Mouse (Mus musculus) liver, adult 2 months (tissue): ENCODE measurements around the gene Zbed5. TPM values are rescaled to one million over a fixed set of nuclear protein-coding genes. Genes with fewer than 3 reads are reported as not detected.

ENCODE experiments used
- DNase-seq: peaks from one replicate; pipeline ENCODE4 v3.0.0-alpha.2; 2011; ENCODE audit warnings: low read depth, low spot score; ENCODE audit errors: extremely low read depth
- H3K27ac ChIP-seq: fragments of 200-500 bp; replicated peaks from 2 replicates; pipeline ENCODE4 v1.5.1; 2012; ENCODE audit warnings: low read depth, mild to moderate bottlenecking, control low read depth, inconsistent platforms, low read length; ENCODE audit not compliant: insufficient read depth
- H3K27me3 ChIP-seq: fragments of 200-500 bp; 2 replicates; pipeline ENCODE4 v1.6.1; 2012; ENCODE audit warnings: mild to moderate bottlenecking, moderate library complexity, low read length, inconsistent platforms; ENCODE audit not compliant: control insufficient read depth, insufficient read depth
- H3K36me3 ChIP-seq: fragments of 200-500 bp; 2 replicates; pipeline ENCODE4 v1.6.1; 2012; ENCODE audit warnings: low read length, inconsistent platforms; ENCODE audit not compliant: control insufficient read depth, insufficient read depth
- H3K4me1 ChIP-seq: fragments of 200-500 bp; 2 replicates; pipeline ENCODE4 v1.6.1; 2011; ENCODE audit warnings: low read length; ENCODE audit not compliant: control insufficient read depth, insufficient read depth
- H3K4me3 ChIP-seq: fragments of 200-500 bp; 2 replicates; pipeline ENCODE4 v1.5.1; 2011; ENCODE audit warnings: low read depth, mild to moderate bottlenecking, control low read depth, low read length, moderate library complexity; ENCODE audit not compliant: insufficient read depth
- H3K79me2 ChIP-seq: fragments of 200-500 bp; 2 replicates; pipeline ENCODE4 v1.6.1; 2012; ENCODE audit warnings: inconsistent platforms, mild to moderate bottlenecking, low read length, moderate library complexity; ENCODE audit not compliant: control insufficient read depth, insufficient read depth
- H3K9ac ChIP-seq: fragments of 200-500 bp; 2 replicates; pipeline ENCODE4 v1.6.1; 2012; ENCODE audit warnings: low read depth, mild to moderate bottlenecking, control low read depth, inconsistent platforms, low read length
- CTCF ChIP-seq: fragments of 200-500 bp; IDR thresholded peaks from 2 replicates; pipeline ENCODE4 v1.5.1; 2011; ENCODE audit warnings: low read depth, low read length, control low read depth
- POLR2A ChIP-seq: fragments of 200-500 bp; IDR thresholded peaks from 2 replicates; pipeline ENCODE4 v1.6.1; 2011; ENCODE audit warnings: low read length, control low read depth; ENCODE audit not compliant: insufficient read depth; ENCODE audit errors: extremely low read depth
- WGBS: fragments of 180-500 bp; shearing (Covaris S2); methylation state at CpG from one replicate; pipeline ENCODE4 v1.1.7; 2018; 5-methylcytosine and 5-hydroxymethylcytosine counted together
- polyA plus RNA-seq: library from polyadenylated mRNA; depleted of rRNA; stranded (reverse); fragments of >200 nt; gene quantifications from 2 replicates; pipeline ENCODE4 v1.2.3, GENCODE M21; 2012
- total RNA-seq: library from RNA; depleted of rRNA; stranded (reverse); fragments of >200 nt; gene quantifications from 2 replicates; pipeline ENCODE4 v1.2.3, GENCODE M21; 2014

Zbed5 gene
- total and polyA plus RNA-seq, 2 experiments, result 0.62 to 5.8 TPM

- H3K9ac ChIP-seq, result no peak overlapping the region
These were observed 20.4 kb upstream of the Zbed5 start for GRCm38 (mm10) chr5:129875098-129875497.

GRCm38 (mm10) chr5:129877731-129878455 is 17.6 kb upstream of the Zbed5 start:
- no peak for DNase-seq
- WGBS, result 84% methylated on average over 9 of the region's 9 CpGs

More at GRCm38 (mm10) chr5:129875098-129875497, 20.4 kb upstream of the Zbed5 start:
- H3K27me3 ChIP-seq, result no peaks in the 10 kb centered on the region
- no peaks in the 10 kb centered on the region for H3K36me3 ChIP-seq
- no peaks in the 10 kb centered on the region for H3K79me2 ChIP-seq
- no peak for DNase-seq
- 0 out of 2 replicates have a peak, but pooled peaks cover 2% of the 10 kb centered on the region for H3K4me1 ChIP-seq
- H3K4me3 ChIP-seq, result no peak overlapping the region
- TF ChIP-seq POLR2A (no peak), CTCF (no peak)
- 79% methylated on average over 11 of the region's 11 CpGs for WGBS
- H3K27ac ChIP-seq, result no peak overlapping the region

GRCm38 (mm10) chr5:129878946-129879345 is 16.6 kb upstream of the Zbed5 start:
- H3K79me2 ChIP-seq, result no peaks in the 10 kb centered on the region; the same call in 1 of the 2 replicates
- 13% methylated on average over 2 of the region's 2 CpGs for WGBS
- H3K27ac ChIP-seq, result no peak overlapping the region
- no peaks in the 10 kb centered on the region for H3K27me3 ChIP-seq
- TF ChIP-seq CTCF (peak; percentile 94), POLR2A (no peak)
- no peak overlapping the region for H3K4me3 ChIP-seq
- peaks cover 26% of the 10 kb centered on the region for H3K36me3 ChIP-seq
- 0 out of 2 replicates have a peak, but pooled peaks cover 2% of the 10 kb centered on the region for H3K4me1 ChIP-seq
- H3K9ac ChIP-seq, result no peak overlapping the region
- DNase-seq, result peak; percentile 90

More at GRCm38 (mm10) chr5:129877731-129878455, 17.6 kb upstream of the Zbed5 start:
- peaks cover 19% of the 10 kb centered on the region for H3K36me3 ChIP-seq
- H3K27ac ChIP-seq, result no peak overlapping the region
- no peaks in the 10 kb centered on the region for H3K27me3 ChIP-seq
- H3K4me3 ChIP-seq, result no peak overlapping the region
- H3K4me1 ChIP-seq, result 0 out of 2 replicates have a peak, but pooled peaks cover 2% of the 10 kb centered on the region
- TF ChIP-seq CTCF (no peak), POLR2A (no peak)
- H3K9ac ChIP-seq, result no peak overlapping the region
- H3K79me2 ChIP-seq, result no peaks in the 10 kb centered on the region

DNA sequence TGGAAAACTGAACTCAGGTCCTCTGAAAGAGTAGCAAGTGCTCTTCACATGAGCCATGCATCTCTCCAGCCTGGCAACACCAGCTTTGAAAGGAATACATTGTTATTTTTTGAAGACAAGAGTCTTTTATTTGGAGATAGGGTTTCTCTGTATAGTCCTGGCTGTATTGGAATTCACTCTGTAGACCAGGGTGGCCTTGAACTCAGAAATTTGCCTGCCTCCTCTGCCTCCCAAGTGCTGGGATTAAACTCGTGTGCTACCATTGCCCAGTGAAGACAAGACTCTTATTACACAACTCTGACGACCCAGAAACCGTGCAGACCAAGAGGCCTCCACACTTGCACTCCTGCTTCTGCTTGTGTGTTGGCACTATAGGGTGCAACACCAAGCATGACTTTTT is 15.6 kb upstream of the Zbed5 start:
- WGBS, result 24% methylated on average over 3 of the region's 3 CpGs
- no peak overlapping the region for H3K4me3 ChIP-seq
- no peak overlapping the region for H3K9ac ChIP-seq
- H3K27me3 ChIP-seq, result no peaks in the 10 kb centered on the region
- no peak for TF ChIP-seq POLR2A
- no peak for TF ChIP-seq CTCF
- H3K4me1 ChIP-seq, result peaks cover 5% of the 10 kb centered on the region; the same call in 1 of the 2 replicates
- no peak overlapping the region for H3K27ac ChIP-seq
- peaks cover 3% of the 10 kb centered on the region; the same call in 1 of the 2 replicates for H3K79me2 ChIP-seq
- peaks cover 34% of the 10 kb centered on the region for H3K36me3 ChIP-seq
- DNase-seq, result no peak

GRCm38 (mm10) chr5:129886271-129886670 is 9.3 kb upstream of the Zbed5 start:
- DNase-seq, result no peak
- Histone ChIP-seq H3K27me3 (no peaks in the 10 kb centered on the region), H3K4me1 (peaks cover 8% of the 10 kb centered on the region), H3K79me2 (peaks cover 14% of the 10 kb centered on the region; the same call in 1 of the 2 replicates), H3K4me3 (peak overlapping the region; percentile 86), H3K27ac (peak overlapping the region; percentile 93; the same call in 1 of the 2 replicates), H3K36me3 (peaks cover 28% of the 10 kb centered on the region), H3K9ac (peak overlapping the region; percentile 74)
- WGBS, result 5% methylated on average over 10 of the region's 10 CpGs
- TF ChIP-seq POLR2A, result no peak
- TF ChIP-seq CTCF, result no peak
